Mouse (Mus musculus) right cerebral cortex, postnatal 25 days (tissue): ENCODE data around the gene Lyg2.
A peak's percentile ranks its signal among the peaks of the same experiment; 100 is the strongest.

Source experiments
- DNase-seq: peaks from one replicate; pipeline ENCODE4 v3.0.0; 2022

Gene Lyg2

GRCm38 (mm10) chr1:37916393-37916792 is at the start of gene Lyg2:
Gene Lyg2, minus strand, starts transcription at chr1:37916493.
- DNase-seq = no peak

GRCm38 (mm10) chr1:37965571-37965970 is 49.3 kb upstream of the Lyg2 start:
- DNase-seq = no peak

GRCm38 (mm10) chr1:37959486-37959885 is 43.2 kb upstream of the Lyg2 start:
- DNase-seq = peak; percentile 13

GRCm38 (mm10) chr1:37958516-37958915 is 42.2 kb upstream of the Lyg2 start:
- DNase-seq = no peak

- no peak for DNase-seq
These were observed 41.4 kb upstream of the Lyg2 start, which contains the start of gene Lyg1 for GRCm38 (mm10) chr1:37957659-37958058. Gene Lyg1, minus strand, starts transcription at chr1:37957759.

- DNase-seq = no peak
These were observed 40.6 kb upstream of the Lyg2 start for GRCm38 (mm10) chr1:37956690-37957431.

GRCm38 (mm10) chr1:37955251-37955650 is 39.0 kb upstream of the Lyg2 start:
- no peak for DNase-seq

GRCm38 (mm10) chr1:37954786-37955185 is 38.5 kb upstream of the Lyg2 start:
- no peak for DNase-seq

- DNase-seq = no peak
These were observed 32.6 kb upstream of the Lyg2 start for GRCm38 (mm10) chr1:37948906-37949305.

- no peak for DNase-seq
These were observed 15.5 kb upstream of the Lyg2 start for GRCm38 (mm10) chr1:37931806-37932205.

GRCm38 (mm10) chr1:37925971-37926370 is 9.7 kb upstream of the Lyg2 start:
- no peak for DNase-seq

- no peak for DNase-seq
These were observed 6.2 kb upstream of the Lyg2 start for GRCm38 (mm10) chr1:37922536-37922935.

GRCm38 (mm10) chr1:37918096-37918495 is 1.8 kb upstream of the Lyg2 start:
- DNase-seq = no peak

- DNase-seq = no peak
These were observed 1.4 kb upstream of the Lyg2 start for GRCm38 (mm10) chr1:37917666-37918065.

GRCm38 (mm10) chr1:37912751-37913150 is 3.5 kb downstream of the Lyg2 start:
- no peak for DNase-seq

- no peak for DNase-seq
These were observed 13.1 kb downstream of the Lyg2 start for GRCm38 (mm10) chr1:37903178-37903577.

GRCm38 (mm10) chr1:37900288-37900687 is 16.0 kb downstream of the Lyg2 start:
- no peak for DNase-seq

GRCm38 (mm10) chr1:37899816-37900215 is 16.5 kb downstream of the Lyg2 start:
- no peak for DNase-seq

- DNase-seq = no peak
These were observed 21.7 kb downstream of the Lyg2 start for GRCm38 (mm10) chr1:37894606-37895005.

- no peak for DNase-seq
These were observed 24.9 kb downstream of the Lyg2 start for GRCm38 (mm10) chr1:37891400-37891799.

- DNase-seq = peak; percentile 91
These were observed 26.2 kb downstream of the Lyg2 start, which contains the start of the genes Mitd1 and Mrpl30 for GRCm38 (mm10) chr1:37890025-37890652. Gene Mitd1, minus strand, starts transcription at chr1:37890411. Gene Mrpl30, plus strand, starts transcription at chr1:37890477.

- no peak for DNase-seq
These were observed 27.1 kb downstream of the Lyg2 start for GRCm38 (mm10) chr1:37889206-37889605.

- no peak for DNase-seq
These were observed 31.8 kb downstream of the Lyg2 start for GRCm38 (mm10) chr1:37884451-37884850.

- no peak for DNase-seq
These were observed 32.9 kb downstream of the Lyg2 start for GRCm38 (mm10) chr1:37883411-37883810.
